Mouse (Mus musculus) splenic B cell, adult 2 months (primary cell): ENCODE measurements around the gene Ppef2.

ENCODE experiments used
- DNase-seq: peaks from one replicate; pipeline ENCODE4 v3.0.0-alpha.2; 2011; ENCODE audit warnings: low read depth, low spot score
- H3K27me3 ChIP-seq: 2 replicates; pipeline ENCODE4 v1.6.1; 2012; ENCODE audit warnings: mild to moderate bottlenecking, low read length, moderate library complexity, mixed read lengths; ENCODE audit not compliant: control insufficient read depth, poor library complexity, insufficient read depth, severe bottlenecking
- H3K36me3 ChIP-seq: 2 replicates; pipeline ENCODE4 v1.6.1; 2012; ENCODE audit warnings: mild to moderate bottlenecking, low read length, moderate library complexity, mixed read lengths; ENCODE audit not compliant: control insufficient read depth, poor library complexity, insufficient read depth, severe bottlenecking

Gene Ppef2

DNA sequence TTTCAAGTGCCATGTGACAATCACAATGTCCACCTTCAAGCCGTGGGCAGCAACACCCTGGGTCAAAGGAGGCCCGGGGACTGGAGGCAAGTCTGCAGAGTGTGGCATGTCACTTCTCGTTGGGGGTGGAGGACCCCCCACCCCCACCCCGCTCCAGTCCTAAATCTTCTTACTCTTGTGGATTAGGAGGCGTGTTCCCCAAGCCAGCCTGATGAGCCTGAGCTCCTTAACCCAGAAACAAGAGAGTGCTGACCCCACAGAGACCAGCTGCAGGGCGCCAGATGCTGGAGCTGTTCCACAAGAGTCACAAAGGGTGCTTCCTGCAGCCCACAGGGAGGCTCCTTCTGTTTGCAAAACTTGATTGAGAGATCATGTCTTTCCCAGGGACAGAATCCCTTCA is at the start of gene Ppef2:
Gene Ppef2 (minus strand): TSS at position 61 of the 400 bp plus-strand sequence.
- Histone ChIP-seq H3K36me3 (0 out of 2 replicates have a peak, but pooled peaks cover 3% of the 10 kb centered on the region), H3K27me3 (no peaks in the 10 kb centered on the region)
- no peak for DNase-seq

DNA sequence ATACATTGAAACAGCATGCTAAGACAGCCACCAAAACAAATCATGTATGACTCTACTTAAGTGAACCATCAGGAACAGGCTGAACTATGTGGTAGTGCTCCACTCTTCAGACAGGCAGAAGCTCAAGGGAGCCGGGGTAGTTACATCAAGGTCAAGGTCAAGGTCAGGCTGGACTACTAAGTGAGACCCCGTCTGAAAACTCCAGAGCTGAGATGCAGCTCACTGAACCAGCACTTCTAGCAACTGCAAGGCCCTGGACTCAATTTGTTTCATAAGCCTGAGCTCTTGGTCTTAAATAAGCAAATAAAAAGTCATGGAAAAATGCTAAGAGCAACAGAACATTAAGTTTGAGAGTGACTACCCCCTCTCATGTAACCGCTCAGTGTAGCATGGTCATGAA is 48.2 kb upstream of the Ppef2 start:
- DNase-seq = no peak
- no peaks in the 10 kb centered on the region for H3K27me3 ChIP-seq
- H3K36me3 ChIP-seq = peaks cover 20% of the 10 kb centered on the region

DNA sequence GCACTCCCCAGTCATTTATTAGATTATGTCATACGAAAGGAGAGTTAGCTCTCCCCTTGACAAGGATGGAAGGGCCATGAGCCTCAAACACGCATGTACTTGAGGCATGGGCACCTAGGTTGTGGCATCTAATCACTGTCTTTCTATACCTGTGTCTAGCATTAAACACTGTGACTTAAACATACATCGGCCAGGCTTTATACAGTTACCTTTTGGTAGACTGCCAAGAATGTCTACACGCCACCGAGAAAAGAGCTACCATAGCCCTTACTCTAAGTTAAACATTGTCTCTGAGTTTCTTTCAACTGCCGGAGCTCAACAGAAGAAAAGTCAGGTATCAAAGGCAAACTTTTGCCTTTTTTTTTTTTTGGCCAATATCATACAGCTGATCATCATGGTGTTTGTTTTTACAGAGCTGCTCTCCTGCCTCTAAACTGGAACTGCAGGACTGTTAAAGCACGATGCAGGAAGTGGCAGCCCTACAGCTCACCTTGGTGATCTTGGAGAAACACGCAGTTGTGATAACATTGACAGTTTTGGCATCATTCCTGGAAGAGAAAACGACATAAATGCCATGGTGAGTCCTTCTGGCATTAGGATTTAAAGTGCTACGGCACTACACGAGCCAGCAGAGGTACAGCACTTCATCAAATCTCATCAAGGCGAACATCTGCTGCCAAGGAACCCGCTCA is 46.2 kb upstream of the Ppef2 start:
- no peaks in the 10 kb centered on the region for H3K27me3 ChIP-seq
- peaks cover 20% of the 10 kb centered on the region for H3K36me3 ChIP-seq
- no peak for DNase-seq

DNA sequence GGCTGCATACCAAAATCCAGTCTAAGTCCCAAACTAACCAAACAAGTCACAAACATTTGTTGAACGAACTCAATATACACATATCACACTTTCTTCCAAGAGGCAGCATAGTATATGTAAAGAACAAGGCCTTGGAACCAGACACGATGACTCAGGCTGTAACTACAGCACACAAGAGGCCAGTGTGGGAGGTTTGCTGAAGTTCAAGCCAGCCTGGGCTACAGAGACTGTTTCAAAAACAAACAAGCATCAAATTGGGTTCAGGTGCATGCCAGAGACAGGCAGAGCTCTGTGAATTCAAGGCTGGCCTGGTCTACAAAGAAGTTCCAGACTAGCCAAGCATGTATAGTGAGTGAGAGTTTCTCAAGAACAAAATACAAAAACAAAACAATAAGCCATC is 38.4 kb upstream of the Ppef2 start:
- no peaks in the 10 kb centered on the region for H3K27me3 ChIP-seq
- no peak for DNase-seq
- H3K36me3 ChIP-seq = peaks cover 8% of the 10 kb centered on the region

DNA sequence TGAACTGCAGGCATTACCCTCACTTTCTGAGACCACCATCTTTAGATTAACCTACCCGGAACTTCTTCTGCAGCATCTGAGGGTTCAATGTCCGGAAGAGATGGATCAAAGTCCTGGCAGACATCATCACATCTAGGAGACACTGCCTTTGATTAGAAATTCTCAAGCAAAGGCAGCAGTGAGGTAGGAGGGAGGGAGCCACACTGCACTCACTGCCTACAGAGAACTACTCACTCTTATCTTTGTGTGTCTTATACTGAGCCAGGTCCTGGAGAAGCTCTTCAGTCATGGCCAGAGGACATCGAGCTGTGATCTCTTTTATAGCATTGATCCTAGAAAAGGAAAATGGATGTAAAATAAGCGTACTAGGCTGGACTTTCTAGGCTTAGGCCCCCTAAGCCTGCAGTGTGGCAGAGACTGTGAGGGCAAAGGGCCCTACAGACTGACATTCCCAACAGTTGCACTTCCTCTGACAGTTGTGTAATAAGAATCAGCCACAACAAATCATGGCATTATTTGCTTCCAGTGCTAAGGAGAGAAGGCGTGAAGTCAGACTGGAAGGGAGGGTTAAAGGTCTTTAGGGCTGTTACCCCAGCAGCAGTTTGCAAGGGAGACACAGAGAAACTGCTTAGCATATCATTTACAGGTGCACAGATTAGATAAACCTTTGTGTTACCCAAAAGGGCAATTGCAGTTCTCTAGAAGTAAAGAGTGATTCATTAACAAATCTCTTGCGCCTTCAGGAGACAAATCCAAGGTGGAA is 35.8 kb upstream of the Ppef2 start:
- Histone ChIP-seq H3K27me3 (no peaks in the 10 kb centered on the region), H3K36me3 (peaks cover 21% of the 10 kb centered on the region)
- DNase-seq = no peak

DNA sequence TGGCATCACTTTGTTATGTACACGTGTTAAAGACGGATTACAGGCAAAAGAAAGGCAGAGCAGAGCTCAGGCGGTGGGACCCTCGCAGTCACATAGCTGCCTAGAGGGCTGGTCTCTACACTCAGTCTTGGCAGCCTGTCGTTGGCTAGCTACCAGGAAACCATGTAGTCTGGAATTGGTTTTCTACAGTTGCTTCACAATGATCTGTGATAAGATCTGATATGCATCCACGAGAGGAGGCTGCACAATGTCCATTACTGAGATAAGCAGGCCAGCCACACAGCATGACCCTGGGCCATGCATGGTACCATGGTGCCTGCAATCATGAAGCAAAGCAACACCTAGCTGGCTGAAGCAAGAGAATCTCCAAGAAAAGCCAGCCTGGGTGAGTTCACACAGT is 31.8 kb upstream of the Ppef2 start:
- no peak for DNase-seq
- H3K27me3 ChIP-seq = no peaks in the 10 kb centered on the region
- peaks cover 26% of the 10 kb centered on the region for H3K36me3 ChIP-seq

DNA sequence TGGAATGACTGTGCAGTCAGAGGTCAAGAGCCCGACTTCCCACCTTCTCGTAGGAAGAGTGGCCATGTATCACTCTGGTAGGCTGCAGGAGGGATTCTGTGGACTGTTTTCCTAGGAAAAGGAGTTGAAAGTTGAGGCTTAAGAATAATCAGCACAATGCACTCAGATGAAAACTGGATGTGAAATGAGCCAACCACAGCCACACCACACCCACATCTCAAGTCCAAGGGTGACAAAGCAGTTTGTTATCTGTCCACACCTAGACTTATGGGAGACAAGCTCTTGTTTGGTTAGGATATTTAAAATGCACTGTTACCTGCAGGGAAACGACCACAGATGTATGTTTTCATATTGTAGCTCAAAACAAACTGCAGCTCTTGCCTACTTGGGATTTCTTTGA is 27.0 kb upstream of the Ppef2 start:
- DNase-seq = no peak
- Histone ChIP-seq H3K27me3 (no peaks in the 10 kb centered on the region), H3K36me3 (peaks cover 13% of the 10 kb centered on the region)

DNA sequence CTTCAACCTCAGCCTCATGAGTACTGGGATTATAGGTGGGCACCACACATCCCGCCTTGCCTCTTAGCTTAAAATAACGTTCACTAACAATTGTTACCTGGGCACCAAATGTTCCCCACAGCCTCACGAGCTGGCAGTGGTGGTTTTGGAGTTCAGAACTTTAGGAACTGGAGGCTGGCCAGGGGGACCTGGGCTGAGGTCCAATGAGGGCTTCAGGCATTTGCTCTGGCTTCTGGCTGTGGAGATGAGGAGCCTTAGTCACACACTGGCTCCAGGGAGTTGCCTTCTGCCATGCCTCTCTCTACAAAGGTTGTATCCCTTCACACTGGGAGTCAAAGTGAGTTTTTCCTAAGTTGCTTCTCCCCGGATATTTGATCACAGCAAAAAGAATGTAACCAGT is 26.5 kb upstream of the Ppef2 start:
- Histone ChIP-seq H3K36me3 (peaks cover 9% of the 10 kb centered on the region), H3K27me3 (no peaks in the 10 kb centered on the region)
- no peak for DNase-seq

DNA sequence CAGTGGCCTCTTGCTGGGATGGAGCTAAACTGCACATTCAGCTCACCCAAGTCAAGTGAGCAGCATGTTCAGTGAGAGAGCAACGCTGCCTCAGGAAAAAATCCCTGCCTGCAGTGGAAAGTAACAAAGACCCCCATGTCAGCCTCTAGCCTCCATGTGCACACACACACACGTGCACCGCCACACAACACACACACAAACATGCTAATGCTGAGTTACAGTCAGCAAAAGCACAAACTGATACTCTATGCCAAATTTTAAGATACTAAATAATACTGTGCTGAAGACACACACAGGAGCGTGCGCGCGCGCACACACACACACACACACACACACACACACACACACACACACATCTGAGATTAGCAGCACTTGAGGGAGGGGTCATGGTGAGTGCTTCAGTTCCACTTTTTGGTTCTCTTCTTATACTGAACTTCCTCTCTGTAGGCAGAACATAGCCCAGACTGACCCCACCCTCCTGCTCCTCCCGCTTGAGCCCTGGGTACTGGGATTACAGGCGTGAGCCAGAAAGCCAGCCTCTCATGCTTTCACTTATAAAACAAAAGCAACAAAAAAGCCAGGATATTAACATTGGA is 23.0 kb upstream of the Ppef2 start:
- H3K36me3 ChIP-seq = no peaks in the 10 kb centered on the region
- H3K27me3 ChIP-seq = no peaks in the 10 kb centered on the region
- peak; percentile 88 for DNase-seq

DNA sequence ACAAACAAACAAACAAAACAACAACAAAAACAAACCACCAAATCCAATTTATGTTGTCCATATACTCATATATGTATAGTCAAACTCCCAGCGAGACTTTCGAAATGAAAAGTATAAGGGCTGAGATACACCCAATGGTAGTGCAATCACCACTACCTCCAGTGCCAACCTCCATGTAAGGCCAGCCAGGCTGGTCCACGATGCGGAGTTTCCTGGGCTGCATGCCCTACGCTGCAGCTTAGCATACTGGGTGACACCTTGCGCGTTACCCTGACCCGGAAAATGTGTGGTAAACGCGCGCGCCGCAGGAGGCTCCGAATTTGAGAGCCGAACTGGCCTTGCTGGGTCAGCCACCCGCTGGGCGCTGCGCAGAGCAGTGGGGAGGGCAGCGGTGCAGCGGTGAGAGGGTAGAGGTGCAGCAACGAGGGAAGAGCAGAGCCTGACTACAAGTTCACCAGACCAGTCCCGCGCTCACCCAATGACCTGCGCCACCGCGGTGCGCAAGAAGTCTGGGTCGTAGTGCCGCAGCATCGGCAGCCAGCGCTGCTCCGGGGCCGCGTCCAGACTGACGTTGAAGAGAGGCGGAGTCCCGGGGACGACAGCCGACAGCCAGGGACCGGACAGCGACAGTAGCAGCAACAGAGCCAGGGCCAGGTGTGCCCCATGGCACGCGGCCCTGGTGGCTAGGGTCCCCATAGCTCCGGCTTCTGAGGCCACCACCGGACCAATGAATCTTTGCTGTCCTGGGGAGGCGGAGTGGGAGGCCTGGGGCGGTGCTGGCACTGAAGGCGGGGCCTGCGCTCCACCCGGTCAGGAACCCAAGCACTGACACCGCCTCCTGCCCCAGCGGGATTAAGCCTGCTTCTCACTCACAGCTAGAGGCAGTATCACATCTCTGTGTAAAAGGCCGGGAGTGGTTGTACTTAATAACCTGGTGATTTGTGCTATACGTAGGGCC is 21.6 kb upstream of the Ppef2 start, which contains the start of gene Naaa:
Gene Naaa (minus strand): TSS at position 734 of the 958 bp plus-strand sequence.
- DNase-seq = peak; percentile 91
- H3K27me3 ChIP-seq = no peaks in the 10 kb centered on the region

DNA sequence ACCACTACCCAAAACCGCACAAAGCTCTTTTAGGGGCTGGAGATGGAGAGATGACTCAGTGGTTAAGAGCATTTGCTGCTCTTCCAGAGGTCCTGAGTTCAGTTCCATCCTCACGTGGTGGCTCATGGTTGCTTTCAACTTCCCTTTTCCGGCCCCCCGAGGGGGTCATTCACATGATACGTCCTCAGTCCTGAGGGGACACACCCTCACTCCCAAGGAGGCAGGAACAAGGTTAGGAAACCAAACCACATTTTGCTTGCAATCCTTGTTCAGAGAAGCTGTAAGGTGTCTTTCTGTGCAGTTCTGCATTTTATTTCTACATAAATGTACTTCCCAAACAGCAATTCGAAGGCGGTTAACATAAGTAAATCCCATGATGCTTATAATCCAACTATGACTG is 14.4 kb upstream of the Ppef2 start:
- DNase-seq = no peak
- Histone ChIP-seq H3K27me3 (no peaks in the 10 kb centered on the region), H3K36me3 (peaks cover 6% of the 10 kb centered on the region)

More for the DNA sequence above, 21.6 kb upstream of the Ppef2 start, which contains the start of gene Naaa:
- H3K36me3 ChIP-seq = no peaks in the 10 kb centered on the region

DNA sequence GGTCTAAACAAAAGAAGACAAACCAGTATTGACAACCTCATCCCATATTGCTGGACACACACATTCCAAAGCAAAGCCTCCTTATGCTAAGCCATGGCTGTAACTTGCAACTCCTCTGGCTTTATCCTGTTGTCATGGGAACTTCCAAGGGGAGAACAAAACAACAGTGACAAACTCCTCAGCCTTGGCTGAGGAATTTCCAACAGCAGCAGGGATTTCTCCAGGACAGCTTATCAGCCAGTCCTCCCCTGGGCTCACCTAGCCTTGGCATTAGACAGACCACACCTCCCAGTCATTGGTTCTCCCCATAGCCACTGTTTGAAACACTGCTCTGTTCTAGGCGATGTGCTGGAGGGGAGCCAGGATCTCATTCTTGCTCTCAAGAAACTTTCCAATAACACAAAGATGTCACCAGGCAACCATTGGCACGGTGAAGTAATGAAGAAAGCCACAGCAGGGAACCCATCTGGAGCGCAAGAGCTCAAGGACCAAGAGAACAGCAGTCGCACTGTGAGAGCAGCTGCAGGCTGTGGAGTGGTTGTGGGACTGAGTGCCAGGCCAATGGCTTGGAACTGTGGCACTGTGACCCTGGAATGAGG is 7.8 kb upstream of the Ppef2 start:
- no peaks in the 10 kb centered on the region for H3K27me3 ChIP-seq
- no peak for DNase-seq
- H3K36me3 ChIP-seq = peaks cover 15% of the 10 kb centered on the region

DNA sequence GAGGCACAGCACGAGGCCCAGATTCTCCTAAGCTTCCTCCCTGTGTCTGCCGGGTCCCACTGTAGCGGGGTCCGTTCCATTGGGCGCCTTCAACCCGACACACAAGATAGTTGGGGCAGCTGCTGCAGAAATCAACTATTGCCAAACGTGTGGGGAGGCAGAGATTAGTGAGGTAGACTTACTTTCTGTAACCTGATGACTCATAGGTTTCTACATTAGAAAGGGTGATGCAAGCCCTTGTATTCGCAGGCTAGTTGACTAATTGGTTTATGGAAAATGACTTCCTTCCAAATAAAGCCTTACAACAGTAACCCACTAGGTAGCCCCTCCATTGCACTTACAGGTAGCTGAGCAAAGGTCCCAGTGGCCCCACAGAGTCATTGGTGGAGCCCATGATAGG is 6.6 kb upstream of the Ppef2 start:
- H3K36me3 ChIP-seq = peaks cover 16% of the 10 kb centered on the region
- DNase-seq = no peak
- H3K27me3 ChIP-seq = no peaks in the 10 kb centered on the region

DNA sequence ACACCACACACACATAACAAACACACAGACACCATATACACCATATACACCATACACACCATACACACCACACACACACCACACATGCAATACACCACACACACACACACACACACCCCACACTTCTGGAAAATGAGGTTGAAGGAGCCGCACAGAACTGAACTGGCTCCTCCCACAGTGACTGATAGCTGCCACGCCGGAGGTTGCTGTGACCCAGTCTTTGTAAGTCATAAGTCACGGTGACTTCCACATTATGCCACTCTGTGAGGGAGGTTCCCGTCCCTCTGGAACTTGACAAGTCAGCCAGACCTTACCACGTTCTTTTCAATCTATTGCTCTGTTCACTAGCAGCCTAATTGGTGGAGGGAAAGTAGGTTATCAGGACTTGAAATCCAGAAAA is 1.6 kb downstream of the Ppef2 start:
- H3K36me3 ChIP-seq = 0 out of 2 replicates have a peak, but pooled peaks cover 2% of the 10 kb centered on the region
- DNase-seq = no peak
- H3K27me3 ChIP-seq = no peaks in the 10 kb centered on the region
